Mouse (Mus musculus) G1E (cell line): ENCODE data around the gene Itih5. TPM values are rescaled to one million over a fixed set of nuclear protein-coding genes. Genes with fewer than 3 reads are reported as not detected.

ENCODE experiments used
- ATAC-seq: 2 replicates; pipeline ENCODE4 v1.8.0; 2016; ENCODE audit warnings: mild to moderate bottlenecking; ENCODE audit not compliant: insufficient number of reproducible peaks, poor library complexity, low FRiP score, severe bottlenecking; ENCODE audit errors: extremely low read depth
- DNase-seq: peaks from one replicate; pipeline ENCODE4 v3.0.0; 2012; ENCODE audit warnings: low spot score
- H3K27me3 ChIP-seq: 2 replicates; pipeline ENCODE4 v1.6.1; 2012; ENCODE audit warnings: mild to moderate bottlenecking, low read length, inconsistent platforms; ENCODE audit not compliant: insufficient read depth
- H3K36me3 ChIP-seq: replicated peaks from 2 replicates; pipeline ENCODE3; 2012; ENCODE audit warnings: mild to moderate bottlenecking, inconsistent platforms
- H3K4me1 ChIP-seq: 2 replicates; pipeline ENCODE4 v1.6.1; 2012; ENCODE audit warnings: low read depth, low read length, inconsistent platforms, mixed read lengths; ENCODE audit not compliant: insufficient read depth
- H3K4me3 ChIP-seq: 2 replicates; pipeline ENCODE4 v1.5.1; 2012; ENCODE audit warnings: low read depth, mild to moderate bottlenecking, inconsistent platforms, low read length, moderate library complexity, mixed read lengths
- H3K9me3 ChIP-seq: replicated peaks from 2 replicates; pipeline ENCODE4 v1.6.1; 2012; ENCODE audit warnings: inconsistent platforms
- CTCF ChIP-seq: IDR thresholded peaks from 2 replicates; pipeline ENCODE4 v1.5.1; 2012; ENCODE audit warnings: low read depth, low read length, inconsistent platforms, mixed read lengths
- GATA1 ChIP-seq: IDR thresholded peaks from 2 replicates; pipeline ENCODE4 v1.6.1; 2012; ENCODE audit warnings: borderline replicate concordance, low read length, inconsistent platforms, mixed read lengths
- GATA2 ChIP-seq: IDR thresholded peaks from 2 replicates; pipeline ENCODE4 v1.6.1; 2012; ENCODE audit warnings: low read depth, low read length, inconsistent platforms, borderline replicate concordance
- POLR2AphosphoS5 ChIP-seq: IDR thresholded peaks from 2 replicates; pipeline ENCODE4 v1.6.1; 2012; ENCODE audit warnings: low read depth, low read length, inconsistent platforms; ENCODE audit not compliant: insufficient replicate concordance
- TAL1 ChIP-seq: conservative IDR thresholded peaks from 2 replicates; pipeline ENCODE4 v1.6.1; 2012; ENCODE audit warnings: low read depth, low read length, inconsistent platforms, mixed read lengths
- polyA plus RNA-seq: library from polyadenylated mRNA; stranded (reverse); fragments of >175 nt; gene quantifications from 2 replicates; pipeline ENCODE4 v1.2.3, GENCODE M21; 2012
- total RNA-seq, 2 experiments: library from RNA; stranded (forward) in 1 of 2; stranded (reverse) in 1 of 2; fragments of 200-1000 nt in 1 of 2; fragments of >200 nt in 1 of 2; fragmentation: Nextera tagmentation in 1 of 2; gene quantifications; 2 replicates each; pipeline ENCODE4 v1.2.3; 2014 to 2017

Gene Itih5
- total and polyA plus RNA-seq, 3 experiments, result 0.11 TPM; not detected in 2

DNA sequence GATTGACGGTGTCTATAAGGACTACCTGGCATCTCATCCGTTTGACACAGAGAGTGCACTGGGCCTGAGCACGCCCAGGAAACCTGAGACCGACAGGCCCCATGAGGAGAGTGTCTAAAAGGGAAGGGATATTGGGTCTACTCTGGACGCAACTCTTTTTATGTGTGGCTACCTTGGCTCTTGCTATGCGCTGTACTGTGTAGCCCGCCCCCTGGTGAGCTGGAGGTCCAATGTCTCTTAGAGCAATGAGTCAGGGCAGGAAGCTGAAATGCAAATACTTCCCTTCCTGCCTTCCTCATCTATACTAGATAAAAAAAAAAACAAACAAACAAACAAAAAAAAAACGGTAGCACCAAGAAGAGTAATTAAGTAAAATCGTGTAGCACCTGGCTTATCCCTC lies 98.1 kb downstream of the Itih5 start:
- Histone ChIP-seq H3K9me3 (no peaks in the 10 kb centered on the region), H3K36me3 (no peaks in the 10 kb centered on the region), H3K4me3 (no peak overlapping the region), H3K27me3 (no peaks in the 10 kb centered on the region; the same call in 1 of the 2 replicates), H3K4me1 (no peaks in the 10 kb centered on the region)
- ATAC-seq (no peak), DNase-seq (no peak)
- TF ChIP-seq GATA1, result no peak
- TF ChIP-seq POLR2AphosphoS5, result no peak
- TF ChIP-seq CTCF, result no peak
- TF ChIP-seq GATA2, result no peak
- TF ChIP-seq TAL1, result no peak

DNA sequence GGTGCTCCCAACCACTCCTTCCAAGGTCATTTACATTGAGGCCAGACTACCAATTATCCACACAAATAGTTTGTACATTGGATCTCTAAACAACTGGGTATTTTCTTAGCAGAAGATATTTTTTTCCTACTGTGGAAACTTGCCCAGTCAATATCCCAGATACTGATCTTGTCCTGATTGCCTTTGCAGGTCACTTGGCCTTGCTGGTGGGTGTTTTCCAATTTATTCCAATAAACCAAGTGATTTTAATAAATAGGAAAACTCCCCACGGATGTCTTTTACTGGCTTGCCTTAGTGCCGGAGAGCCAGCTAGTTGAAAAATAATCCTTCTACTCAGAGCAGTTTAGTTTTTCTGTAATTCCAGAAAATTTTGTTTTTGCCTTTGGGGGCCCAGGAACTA lies 98.6 kb downstream of the Itih5 start:
- Histone ChIP-seq H3K9me3 (no peaks in the 10 kb centered on the region), H3K4me1 (no peaks in the 10 kb centered on the region), H3K4me3 (no peak overlapping the region), H3K36me3 (no peaks in the 10 kb centered on the region), H3K27me3 (no peaks in the 10 kb centered on the region; the same call in 1 of the 2 replicates)
- no peak for ATAC-seq
- DNase-seq, result no peak
- TF ChIP-seq GATA1, result no peak
- TF ChIP-seq CTCF, result no peak
- TF ChIP-seq GATA2, result no peak
- TF ChIP-seq POLR2AphosphoS5, result no peak
- no peak for TF ChIP-seq TAL1

GRCm38 (mm10) chr2:10253351-10253750 lies 100.0 kb downstream of the Itih5 start:
- no peaks in the 10 kb centered on the region for H3K36me3 ChIP-seq
- no peak for DNase-seq
- TF ChIP-seq TAL1, result no peak
- no peak for TF ChIP-seq CTCF
- TF ChIP-seq GATA1, result no peak
- no peak for TF ChIP-seq POLR2AphosphoS5
- no peak for TF ChIP-seq GATA2

DNA sequence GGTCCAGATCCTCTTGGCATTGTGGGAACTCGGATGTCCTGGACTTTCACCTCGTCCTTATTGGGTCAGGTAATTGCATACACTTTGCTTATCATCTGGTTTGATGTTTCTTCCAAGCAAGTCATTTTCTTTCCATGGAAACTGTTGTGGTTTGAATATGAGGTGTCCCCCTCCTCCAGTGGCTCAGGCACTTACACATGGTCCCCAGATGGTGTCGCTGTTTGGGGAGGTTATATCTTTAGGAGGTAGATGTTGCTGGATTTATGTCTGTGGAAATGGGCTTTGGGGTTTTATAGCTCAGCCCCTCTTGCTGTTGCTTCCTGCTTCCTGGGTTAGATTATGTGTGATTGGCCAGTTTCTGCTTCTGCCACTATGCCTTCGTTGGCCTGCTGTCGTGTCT lies 103.6 kb downstream of the Itih5 start:
- TF ChIP-seq CTCF, result no peak
- no peak for TF ChIP-seq GATA2
- TF ChIP-seq TAL1, result no peak
- no peak for TF ChIP-seq GATA1
- no peak for TF ChIP-seq POLR2AphosphoS5
- H3K36me3 ChIP-seq, result no peaks in the 10 kb centered on the region
- ATAC-seq, result no peak
- no peaks in the 10 kb centered on the region for H3K9me3 ChIP-seq
- H3K4me3 ChIP-seq, result no peak overlapping the region
- DNase-seq, result no peak
- H3K4me1 ChIP-seq, result no peaks in the 10 kb centered on the region
- H3K27me3 ChIP-seq, result no peaks in the 10 kb centered on the region

More at GRCm38 (mm10) chr2:10253351-10253750, 100.0 kb downstream of the Itih5 start:
- Histone ChIP-seq H3K9me3 (no peaks in the 10 kb centered on the region), H3K27me3 (no peaks in the 10 kb centered on the region; the same call in 1 of the 2 replicates), H3K4me1 (no peaks in the 10 kb centered on the region), H3K4me3 (no peak overlapping the region)
- no peak for ATAC-seq

- Histone ChIP-seq H3K9me3 (no peaks in the 10 kb centered on the region), H3K4me3 (no peak overlapping the region), H3K36me3 (no peaks in the 10 kb centered on the region), H3K27me3 (no peaks in the 10 kb centered on the region), H3K4me1 (no peaks in the 10 kb centered on the region)
- no peak for DNase-seq
- TF ChIP-seq TAL1 (no peak), POLR2AphosphoS5 (no peak), GATA2 (no peak), GATA1 (no peak), CTCF (no peak)
- no peak for ATAC-seq
These were observed 104.9 kb downstream of the Itih5 start for GRCm38 (mm10) chr2:10258312-10258711.

- H3K4me3 ChIP-seq, result no peak overlapping the region
- H3K4me1 ChIP-seq, result no peaks in the 10 kb centered on the region
- no peaks in the 10 kb centered on the region for H3K27me3 ChIP-seq
- ATAC-seq (no peak), DNase-seq (no peak)
- no peak for TF ChIP-seq TAL1
- no peak for TF ChIP-seq GATA2
- no peak for TF ChIP-seq GATA1
- no peak for TF ChIP-seq CTCF
- TF ChIP-seq POLR2AphosphoS5, result no peak
- H3K36me3 ChIP-seq, result no peaks in the 10 kb centered on the region
- H3K9me3 ChIP-seq, result no peaks in the 10 kb centered on the region
These were observed 106.7 kb downstream of the Itih5 start for GRCm38 (mm10) chr2:10260109-10260508.
